Mouse (Mus musculus) CH12.LX (cell line): ENCODE measurements around the gene Eef2k. TPM values are rescaled to one million over a fixed set of nuclear protein-coding genes. Genes with fewer than 3 reads are reported as not detected.

Experiments
- DNase-seq: peaks from one replicate; pipeline ENCODE4 v3.0.0-alpha.2; 2013; ENCODE audit errors: extremely low read depth
- H3K27ac ChIP-seq: 2 replicates; pipeline ENCODE4 v1.5.1; 2012; ENCODE audit warnings: low read depth, mild to moderate bottlenecking, control low read depth, moderate library complexity; ENCODE audit not compliant: insufficient read depth
- H3K27me3 ChIP-seq: replicated peaks from 2 replicates; pipeline ENCODE3; 2012; ENCODE audit warnings: inconsistent platforms
- H3K36me3 ChIP-seq, 2 experiments: replicated peaks in 1 of 2; 2 replicates each; pipeline versions ENCODE3 to v1.6.1; 2012; ENCODE audit warnings: inconsistent platforms in 1 of 2, low read length in 1 of 2, mild to moderate bottlenecking in 1 of 2, mixed read lengths in 1 of 2, moderate library complexity in 1 of 2; ENCODE audit not compliant: control insufficient read depth in 1 of 2, insufficient read depth in 1 of 2
- H3K4me1 ChIP-seq, 2 experiments: 2 replicates each; pipeline ENCODE4 v1.6.1; 2012; ENCODE audit warnings: inconsistent platforms in 1 of 2, moderate library complexity in 1 of 2; ENCODE audit not compliant: insufficient read depth in 2 of 2, control insufficient read depth in 1 of 2
- H3K4me2 ChIP-seq: 2 replicates; pipeline ENCODE4 v1.6.1; 2012; ENCODE audit warnings: low read depth, mild to moderate bottlenecking, control low read depth; ENCODE audit not compliant: poor library complexity, insufficient read depth, severe bottlenecking
- H3K4me3 ChIP-seq, 3 experiments: fragments of 150-350 bp in 1 of 3; sonication (generic) in 1 of 3; replicated peaks in 1 of 3; 2 replicates each; pipeline versions ENCODE3 to v1.5.1; 2011 to 2012; ENCODE audit warnings: low read depth in 2 of 3, low read length in 2 of 3, mild to moderate bottlenecking in 2 of 3, moderate library complexity in 2 of 3, control low read depth in 1 of 3, improper control_type of control experiment in 1 of 3, inconsistent platforms in 1 of 3, mixed read lengths in 1 of 3; ENCODE audit not compliant: poor library complexity in 1 of 3
- H3K79me2 ChIP-seq: replicated peaks from 2 replicates; pipeline ENCODE4 v1.6.1; 2012; ENCODE audit warnings: mild to moderate bottlenecking, moderate library complexity; ENCODE audit not compliant: control insufficient read depth, poor library complexity, insufficient read depth, severe bottlenecking; ENCODE audit errors: extremely low read depth
- H3K9ac ChIP-seq: 2 replicates; pipeline ENCODE4 v1.6.1; 2012; ENCODE audit warnings: low read depth, mild to moderate bottlenecking, control low read depth, moderate library complexity; ENCODE audit not compliant: insufficient read depth
- H3K9me3 ChIP-seq: replicated peaks from 2 replicates; pipeline ENCODE3; 2012; ENCODE audit warnings: low read length, inconsistent platforms, mixed read lengths
- BHLHE40 ChIP-seq: IDR thresholded peaks from 2 replicates; pipeline ENCODE4 v1.6.1; 2011; ENCODE audit warnings: mild to moderate bottlenecking, low read depth, low read length, improper control_type of control experiment
- CHD2 ChIP-seq: IDR thresholded peaks from 2 replicates; pipeline ENCODE4 v1.6.1; 2011; ENCODE audit warnings: low read length, improper control_type of control experiment
- E2F4 ChIP-seq: IDR thresholded peaks from 2 replicates; pipeline ENCODE4 v1.6.1; 2011; ENCODE audit warnings: low read depth, low read length, improper control_type of control experiment; ENCODE audit not compliant: insufficient replicate concordance
- JUN ChIP-seq: IDR thresholded peaks from 2 replicates; pipeline ENCODE4 v1.6.1; 2011; ENCODE audit warnings: low read depth, mild to moderate bottlenecking, low read length, improper control_type of control experiment, moderate library complexity; ENCODE audit not compliant: insufficient read depth
- JUND ChIP-seq: conservative IDR thresholded peaks from 2 replicates; pipeline ENCODE4 v1.6.1; 2011; ENCODE audit warnings: low read depth, low read length, improper control_type of control experiment
- MAFK ChIP-seq: IDR thresholded peaks from 2 replicates; pipeline ENCODE4 v1.6.1; 2011; ENCODE audit warnings: low read length, improper control_type of control experiment; ENCODE audit not compliant: insufficient replicate concordance
- MAZ ChIP-seq: IDR thresholded peaks from 2 replicates; pipeline ENCODE4 v1.6.1; 2012; ENCODE audit warnings: low read depth, mild to moderate bottlenecking, inconsistent platforms, low read length, improper control_type of control experiment, moderate library complexity
- MYC ChIP-seq: IDR thresholded peaks from 2 replicates; pipeline ENCODE4 v1.6.1; 2011; ENCODE audit warnings: low read depth, mild to moderate bottlenecking, improper control_type of control experiment, low read length
- NRF1 ChIP-seq: IDR thresholded peaks from 2 replicates; pipeline ENCODE4 v1.6.1; 2014; ENCODE audit warnings: low read depth, mild to moderate bottlenecking, inconsistent platforms, low read length, improper control_type of control experiment, moderate library complexity
- POLR2AphosphoS2 ChIP-seq: IDR thresholded peaks from 2 replicates; pipeline ENCODE4 v1.6.1; 2011; ENCODE audit warnings: low read depth, low read length, improper control_type of control experiment
- RCOR1 ChIP-seq: conservative IDR thresholded peaks from 2 replicates; pipeline ENCODE4 v1.6.1; 2012; ENCODE audit warnings: low read depth, mild to moderate bottlenecking, inconsistent platforms, low read length, improper control_type of control experiment
- SIN3A ChIP-seq: IDR thresholded peaks from 2 replicates; pipeline ENCODE4 v1.6.1; 2012; ENCODE audit warnings: low read length, improper control_type of control experiment, inconsistent platforms
- UBTF ChIP-seq: IDR thresholded peaks from 2 replicates; pipeline ENCODE4 v1.6.1; 2012; ENCODE audit warnings: low read depth, mild to moderate bottlenecking, inconsistent platforms, low read length, improper control_type of control experiment, moderate library complexity
- ZMIZ1 ChIP-seq: IDR thresholded peaks from 2 replicates; pipeline ENCODE4 v1.6.1; 2012; ENCODE audit warnings: low read depth, mild to moderate bottlenecking, inconsistent platforms, low read length, improper control_type of control experiment
- dilution Hi-C: fragments of 300-500 bp; cut with MboI; formaldehyde crosslinking; loops from 2 replicates; pipeline ENCODE4 v1.14.3; 2020; ENCODE audit warnings: low sequenced_read_pairs; ENCODE audit not compliant: extremely low pct_unique_long_range_greater_than_20kb, extremely low pct_ligation_motif_present
- in situ Hi-C: fragments of 300-500 bp; cut with MboI; formaldehyde crosslinking; loops from 3 replicates; pipeline ENCODE4 v1.14.3; 2019; ENCODE audit warnings: low sequenced_read_pairs, low pct_ligation_motif_present, low pct_unique_long_range_greater_than_20kb, mixed read lengths
- polyA plus RNA-seq: library from polyadenylated mRNA; unstranded; fragments of >175 nt; gene quantifications from 2 replicates; pipeline ENCODE4 v1.2.1, GENCODE M21; 2012; ENCODE audit warnings: low read depth; ENCODE audit not compliant: insufficient read length
- total RNA-seq, 2 experiments: library from RNA; depleted of rRNA; stranded (reverse); fragments of 300-350 nt in 1 of 2; fragments of >200 nt in 1 of 2; gene quantifications; 2 replicates each; pipeline ENCODE4 v1.2.3; 2012 to 2014

Gene Eef2k
- total and polyA plus RNA-seq, 3 experiments, result 5.5 to 13.9 (median 13.7) TPM

DNA sequence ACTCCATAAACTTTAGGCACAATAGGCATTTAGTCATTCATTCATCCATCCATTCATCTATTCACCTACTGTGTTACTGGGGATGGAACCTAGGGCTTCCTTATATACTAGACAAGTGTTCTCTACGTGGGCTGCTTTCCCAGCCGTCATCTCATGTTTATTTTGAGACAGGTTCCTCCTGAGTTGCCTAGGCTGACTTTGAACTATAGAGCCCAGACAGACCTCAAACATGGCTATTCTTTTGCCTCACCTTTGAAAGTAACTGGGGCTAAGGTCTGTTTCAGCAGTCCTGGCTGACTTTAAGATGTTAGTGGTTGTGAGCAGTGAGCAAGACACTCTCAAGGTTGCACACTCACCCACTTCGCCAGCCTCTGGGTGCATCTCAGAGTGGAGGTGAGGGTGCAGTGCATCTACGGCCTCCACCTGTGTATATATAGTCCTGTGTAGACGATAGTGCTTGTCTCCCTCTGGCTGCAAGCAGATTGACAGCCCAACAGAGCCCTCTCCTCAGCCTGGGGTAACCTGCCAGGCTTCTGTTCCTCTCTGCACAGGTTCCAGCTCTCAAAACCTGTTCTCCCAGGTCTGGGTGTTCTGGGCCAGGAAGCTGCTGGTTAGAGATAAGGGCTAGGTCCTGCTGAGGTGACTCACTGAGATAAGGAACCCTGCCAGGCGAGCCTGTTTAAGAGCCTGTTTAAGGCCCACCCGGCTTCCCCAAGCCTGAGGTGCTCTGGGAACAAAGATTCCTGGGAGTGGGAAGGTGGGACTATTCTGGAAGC, 32.3 kb downstream of the Eef2k start:
- Histone ChIP-seq H3K36me3 (peaks cover 0 to 27% of the 10 kb centered on the region in 2 experiments), H3K9me3 (no peaks in the 10 kb centered on the region), H3K9ac (no peak overlapping the region), H3K4me1 (peaks cover 3 to 18% of the 10 kb centered on the region in 2 experiments; a peak in 2 of 4 replicates), H3K4me3 (no peak overlapping the region), H3K79me2 (no peaks in the 10 kb centered on the region), H3K27ac (no peak overlapping the region), H3K27me3 (no peaks in the 10 kb centered on the region), H3K4me2 (no peak overlapping the region)
- DNase-seq, result no peak
- TF ChIP-seq MAZ, result no peak
- dilution Hi-C loops, result no loop called here
- in situ Hi-C loops, result no loop called here

DNA sequence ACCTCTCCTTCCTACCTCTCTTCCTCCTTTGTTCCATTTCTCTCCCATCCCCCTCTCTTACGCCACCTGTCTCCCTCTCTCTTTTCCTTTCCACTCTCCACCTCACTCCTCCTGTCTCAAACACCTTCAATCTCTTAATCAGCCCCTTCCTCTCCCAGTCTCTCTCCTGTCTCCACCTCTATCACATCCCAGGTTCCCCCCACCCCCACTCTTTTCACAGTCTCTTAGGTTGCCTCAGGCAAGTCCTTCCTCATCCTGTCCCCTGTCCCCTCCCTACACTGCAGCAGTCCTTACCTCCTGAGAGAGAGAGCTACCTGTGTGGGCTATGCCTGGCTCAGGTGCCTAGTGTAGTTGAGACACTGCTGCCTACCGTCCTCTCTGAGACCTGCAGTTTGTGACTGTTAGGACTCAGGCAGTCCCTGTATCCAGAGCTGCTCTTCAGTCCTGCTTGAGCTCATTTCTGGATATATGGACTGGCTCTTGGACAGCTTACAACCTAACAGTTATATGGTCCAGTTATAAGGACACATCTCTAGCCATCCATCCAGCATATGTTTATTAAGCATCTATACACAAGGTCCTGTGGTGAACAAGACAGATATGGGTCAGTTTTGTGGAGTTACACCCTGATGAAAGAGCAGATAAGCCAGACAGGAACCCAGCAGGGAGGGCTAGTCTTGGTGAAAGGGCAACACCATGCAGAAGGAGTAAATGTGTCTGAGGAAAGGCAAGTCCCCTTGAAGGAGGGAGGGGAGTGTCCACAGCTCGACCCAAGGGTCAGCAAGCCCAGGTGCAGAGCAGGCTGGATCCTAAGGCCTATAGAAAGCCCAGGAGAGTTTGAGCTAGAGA, 33.1 kb downstream of the Eef2k start:
- Histone ChIP-seq H3K4me2 (no peak overlapping the region), H3K4me1 (peaks cover 3 to 18% of the 10 kb centered on the region in 2 experiments; a peak in 2 of 4 replicates), H3K4me3 (no peak overlapping the region), H3K9me3 (no peaks in the 10 kb centered on the region), H3K27me3 (no peaks in the 10 kb centered on the region), H3K36me3 (peaks cover 0 to 35% of the 10 kb centered on the region in 2 experiments), H3K79me2 (no peaks in the 10 kb centered on the region), H3K27ac (no peak overlapping the region), H3K9ac (no peak overlapping the region)
- TF ChIP-seq MAFK (no peak), SIN3A (no peak), UBTF (no peak), NRF1 (no peak), JUN (no peak), POLR2AphosphoS2 (no peak), MAZ (no peak), JUND (no peak), CHD2 (no peak), E2F4 (no peak), RCOR1 (no peak), ZMIZ1 (no peak), BHLHE40 (no peak), MYC (no peak)
- DNase-seq, result no peak
- in situ Hi-C loops (no loop called here), dilution Hi-C loops (no loop called here)
